Mouse (Mus musculus): ENCODE results near the gene Mcoln3. TPM values are rescaled to one million over a fixed set of nuclear protein-coding genes. Genes with fewer than 3 reads are reported as not detected.
A peak's percentile ranks its signal among the peaks of the same experiment; 100 is the strongest.

Mcoln3 gene
- total RNA-seq, 2 experiments from 2014 or later = 0.09 to 0.10 TPM

- no peak for DNase-seq
Observed at GRCm38 (mm10) chr3:146135417-146135816, 18.2 kb downstream of the Mcoln3 start.

- peak; percentile 20 for DNase-seq
Observed at GRCm38 (mm10) chr3:146136422-146136821, 19.2 kb downstream of the Mcoln3 start.

DNA sequence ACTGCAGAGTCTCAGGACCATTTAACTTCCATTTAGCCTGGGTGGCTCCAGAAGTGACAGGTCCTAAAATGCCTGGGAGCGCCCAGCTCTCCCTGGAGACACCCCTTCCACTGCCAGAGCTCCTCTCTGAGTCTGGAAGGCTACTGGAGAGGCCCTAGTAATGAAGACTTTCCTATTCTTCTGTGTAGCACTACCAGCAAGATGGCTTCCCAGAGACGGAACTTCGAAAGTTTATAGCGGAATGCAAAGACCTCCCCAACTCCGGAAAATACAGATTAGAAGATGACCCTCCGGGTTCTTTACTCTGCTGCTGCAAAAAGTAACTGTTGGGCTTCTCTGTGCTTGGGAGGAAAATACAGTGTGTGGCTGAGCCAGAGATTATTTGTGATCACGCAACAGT is 23.0 kb downstream of the Mcoln3 start:
- DNase-seq = no peak

DNA sequence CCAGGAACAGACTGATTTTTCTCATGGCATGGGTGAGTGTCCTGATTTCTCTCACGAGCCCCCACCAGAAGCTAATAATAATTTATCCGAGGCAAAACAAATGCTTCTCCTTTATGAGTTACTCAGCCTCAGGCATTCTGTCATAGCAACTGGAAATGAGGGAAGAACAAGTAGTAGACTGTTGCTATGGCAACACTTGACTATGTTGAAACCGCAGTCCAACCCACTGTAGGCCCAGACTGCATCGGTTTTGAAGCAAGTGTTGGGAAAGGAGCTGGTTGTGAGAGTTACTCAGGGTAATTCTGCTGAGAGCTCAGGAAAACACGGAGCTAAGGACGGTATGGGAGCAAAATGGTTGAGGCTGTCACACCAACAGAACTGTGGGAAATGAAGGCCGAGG is 25.3 kb downstream of the Mcoln3 start:
- no peak for DNase-seq

DNA sequence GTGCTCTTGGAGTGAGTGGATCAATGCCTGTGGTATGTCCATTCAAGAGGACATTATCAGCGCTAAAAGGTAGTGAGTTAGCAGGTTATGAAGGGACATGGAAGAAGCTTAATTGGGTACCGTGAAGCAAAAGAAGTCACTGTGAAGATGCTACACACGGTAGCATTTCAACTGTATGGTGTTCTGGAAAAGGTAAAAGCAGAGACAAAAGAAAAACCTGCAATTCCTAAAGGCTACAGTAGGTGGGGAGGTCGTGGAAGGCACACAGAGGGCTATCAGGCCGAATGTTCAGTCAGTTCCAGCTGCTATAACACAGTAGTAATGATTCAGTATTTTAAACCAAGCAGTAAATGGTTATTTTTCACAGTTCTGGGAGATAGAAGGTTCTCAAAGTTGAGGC is 28.3 kb downstream of the Mcoln3 start:
- no peak for DNase-seq

DNA sequence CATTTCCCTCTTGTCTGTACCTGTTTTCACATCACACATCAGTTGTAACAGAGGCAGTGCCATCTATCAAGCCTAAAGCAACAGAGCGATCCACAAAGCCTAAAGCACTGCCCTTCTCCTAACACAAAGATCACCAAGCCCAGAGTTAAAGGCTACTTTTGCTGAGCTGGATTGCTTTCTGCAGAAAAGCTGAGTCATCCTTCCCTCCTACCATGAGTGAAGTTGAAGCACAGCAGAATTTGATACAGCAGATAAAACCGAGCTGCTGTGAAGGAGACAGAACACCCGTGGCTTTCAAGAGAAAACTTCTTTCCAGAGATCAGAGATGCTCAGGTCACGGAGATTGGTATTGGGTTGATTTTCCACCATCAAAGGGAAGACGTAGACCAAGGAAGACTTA is 28.9 kb downstream of the Mcoln3 start:
- no peak for DNase-seq

DNA sequence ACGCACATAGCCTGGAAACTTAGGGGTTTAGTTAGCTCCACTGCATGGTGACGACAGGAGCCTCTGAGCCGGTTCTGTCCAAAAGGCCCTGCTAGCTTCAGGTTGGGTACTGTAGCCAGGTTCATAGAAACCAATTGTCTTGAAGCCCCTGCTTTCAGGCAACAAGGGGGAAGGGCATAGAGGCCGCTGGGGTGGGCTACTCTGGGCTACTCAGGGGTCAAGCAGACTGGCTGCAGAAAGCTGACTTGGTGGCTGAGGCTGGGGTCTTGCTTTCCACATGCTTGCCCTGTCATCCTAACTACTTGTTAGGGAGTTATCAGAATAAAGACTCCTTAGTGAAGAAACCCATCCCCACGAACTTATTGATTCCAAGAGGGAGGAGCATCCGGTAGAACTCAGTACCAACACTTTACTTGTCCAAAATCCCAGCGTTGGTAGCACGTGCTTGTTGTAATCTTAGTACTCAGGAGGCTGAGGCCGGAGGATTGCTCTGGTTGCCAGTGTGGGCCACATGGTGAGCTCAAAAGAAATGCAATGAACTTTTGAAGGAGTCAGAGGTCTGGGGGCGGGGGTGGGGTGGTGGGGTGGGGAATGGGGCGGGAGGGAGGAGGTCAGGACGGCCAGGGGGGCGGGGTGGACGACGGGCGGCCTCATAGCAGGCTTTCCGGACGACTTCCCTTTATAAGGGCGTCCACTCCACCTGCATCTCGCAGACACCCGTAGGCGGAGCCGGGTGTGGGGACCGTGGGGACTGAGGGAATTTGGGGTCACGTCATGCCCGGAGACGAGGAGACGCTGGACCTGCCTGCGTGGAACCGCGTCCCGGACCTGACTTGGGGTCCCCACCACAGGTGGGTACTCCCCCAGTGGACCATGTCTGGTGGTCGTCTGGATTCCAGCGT is 32.2 kb downstream of the Mcoln3 start, which contains the start of gene Mcoln2:
Gene Mcoln2, plus strand, starts transcription at position 678 of the 902 bp plus-strand sequence.
- DNase-seq = peak; percentile 15

GRCm38 (mm10) chr3:146150058-146150400 is 32.8 kb downstream of the Mcoln3 start:
- DNase-seq = peak; percentile 64

- DNase-seq = no peak
Observed at GRCm38 (mm10) chr3:146150560-146150959, 33.3 kb downstream of the Mcoln3 start.

GRCm38 (mm10) chr3:146151328-146151727 is 34.1 kb downstream of the Mcoln3 start:
- no peak for DNase-seq

- DNase-seq = no peak
Observed at GRCm38 (mm10) chr3:146151755-146152154, 34.5 kb downstream of the Mcoln3 start.

GRCm38 (mm10) chr3:146152348-146152747 is 35.1 kb downstream of the Mcoln3 start:
- no peak for DNase-seq

DNA sequence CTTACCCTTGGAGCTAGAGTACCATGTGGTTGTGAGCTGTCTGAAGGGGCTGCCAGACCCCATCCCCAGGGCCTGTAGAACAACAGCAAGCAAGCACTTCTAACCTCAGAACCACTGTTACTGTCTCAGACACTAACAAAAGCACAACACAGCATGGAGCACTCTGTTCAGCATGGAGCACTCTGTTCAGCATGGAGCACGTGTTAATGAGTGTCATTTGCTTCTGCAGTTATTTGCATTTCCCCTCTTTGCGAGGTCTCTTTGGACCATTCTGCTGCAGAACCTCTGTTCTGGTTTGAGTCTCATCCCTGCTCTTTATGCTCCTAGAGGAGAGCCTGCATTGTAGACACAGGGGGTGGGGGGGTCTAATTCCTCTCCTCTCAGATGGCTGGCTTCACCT is 35.7 kb downstream of the Mcoln3 start:
- no peak for DNase-seq

- peak; percentile 20 for DNase-seq
Observed at GRCm38 (mm10) chr3:146153862-146154611, 36.8 kb downstream of the Mcoln3 start.

DNA sequence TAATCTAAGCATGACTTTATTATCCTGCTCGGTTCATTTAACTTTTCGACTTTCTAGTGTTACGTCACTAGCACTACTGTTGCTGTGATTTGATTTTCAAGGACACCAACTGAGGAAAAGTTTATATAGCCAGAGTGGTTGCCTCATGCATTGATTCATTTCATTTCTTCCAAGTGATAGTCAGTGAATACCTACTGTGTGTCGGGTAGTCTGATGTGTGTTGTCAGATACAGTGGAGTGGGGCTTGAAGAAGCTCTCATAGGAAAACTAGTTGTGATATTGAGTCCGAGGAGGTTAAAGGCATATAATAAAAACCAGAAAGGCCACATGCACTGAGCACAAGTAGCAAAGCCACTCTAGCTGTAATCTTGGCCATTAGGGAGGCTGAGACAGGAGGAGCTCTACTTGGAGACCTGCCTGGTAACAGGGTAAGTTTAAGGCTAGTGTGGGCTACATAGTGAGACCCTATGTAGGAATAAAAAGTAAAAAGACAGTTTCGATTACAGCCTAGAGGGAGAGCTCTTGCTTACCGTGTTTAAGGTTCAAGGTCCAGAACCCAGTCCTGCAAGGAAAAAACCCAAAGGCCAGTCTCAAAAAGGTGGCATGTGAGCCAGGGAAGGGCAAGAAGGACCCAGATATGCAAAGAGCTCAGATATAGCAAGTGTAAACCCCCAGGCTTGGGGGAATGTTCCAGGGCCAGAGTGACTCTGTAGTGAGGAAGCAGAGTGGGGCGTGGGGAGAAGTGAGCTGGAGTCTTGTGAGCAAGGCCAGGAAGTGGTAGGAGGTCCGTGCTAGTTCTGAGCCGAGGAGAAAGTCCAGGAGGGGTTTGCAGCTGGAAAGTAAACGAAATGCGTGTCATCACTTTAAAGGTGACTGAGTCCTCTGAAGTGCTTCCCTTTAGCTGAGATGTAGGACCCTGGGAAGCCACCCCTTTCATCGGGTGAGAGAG is 38.7 kb downstream of the Mcoln3 start:
- DNase-seq = no peak

DNA sequence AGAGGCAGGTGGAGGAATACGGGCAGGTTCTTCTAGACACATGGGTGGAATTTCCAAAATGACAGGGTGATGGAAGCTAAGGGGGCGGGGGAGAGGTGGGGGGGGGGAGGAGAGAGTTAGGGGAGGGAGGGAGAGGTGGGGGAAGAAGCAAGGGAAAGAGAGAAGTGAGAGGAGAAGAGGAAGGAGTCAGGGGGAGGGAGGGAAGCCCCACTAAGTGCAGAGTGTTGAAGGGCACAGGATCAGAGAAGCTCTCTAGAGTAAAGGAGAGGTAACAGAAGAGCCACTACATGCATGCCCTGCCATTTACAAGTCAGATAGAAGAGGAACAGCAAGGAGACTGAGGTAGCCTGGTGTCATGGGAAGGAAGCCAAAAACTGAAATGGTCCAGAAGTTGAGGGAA is 39.6 kb downstream of the Mcoln3 start:
- no peak for DNase-seq

GRCm38 (mm10) chr3:146158039-146158438 is 40.8 kb downstream of the Mcoln3 start:
- DNase-seq = no peak

DNA sequence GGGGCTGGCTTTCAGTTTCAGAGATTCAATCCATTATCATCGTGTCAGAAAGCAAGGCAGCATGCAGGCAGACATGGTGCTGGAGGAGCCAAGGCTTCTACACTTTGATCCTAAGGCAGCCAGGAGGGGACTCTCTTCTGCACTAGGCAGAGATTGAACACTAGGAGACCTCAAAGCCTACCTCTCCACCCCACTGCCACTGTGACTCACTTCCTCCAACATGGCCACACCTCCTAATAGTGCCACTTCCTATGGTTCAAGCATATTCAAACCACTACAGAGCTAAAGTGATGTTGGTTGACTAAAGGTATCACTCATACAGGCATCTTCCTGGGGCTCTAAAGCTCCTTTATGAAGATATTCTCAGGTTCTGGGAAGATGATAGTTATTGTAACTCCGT is 42.1 kb downstream of the Mcoln3 start:
- no peak for DNase-seq

GRCm38 (mm10) chr3:146162197-146162596 is 44.9 kb downstream of the Mcoln3 start:
- DNase-seq = no peak

- no peak for DNase-seq
Observed at GRCm38 (mm10) chr3:146169356-146169755, 52.1 kb downstream of the Mcoln3 start.

DNA sequence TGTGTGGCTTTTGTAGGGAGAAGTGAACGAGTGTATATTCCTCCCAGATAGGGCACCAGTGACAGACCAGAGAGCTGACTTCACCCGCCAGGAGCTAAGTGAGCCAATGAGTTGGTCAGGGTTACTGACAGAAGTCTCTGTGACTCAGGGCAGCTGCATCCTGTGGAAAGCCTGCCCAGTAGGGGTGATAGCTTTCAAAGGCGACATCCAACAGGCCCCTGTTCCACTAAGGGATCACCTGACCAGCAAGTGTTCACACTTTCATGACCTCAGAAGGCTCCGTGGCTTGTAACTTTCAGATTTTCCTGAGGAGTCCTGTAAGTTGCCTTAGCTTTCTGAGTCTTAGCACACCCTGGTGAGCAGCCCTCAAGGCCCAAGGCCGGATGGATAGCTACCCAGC is 55.8 kb downstream of the Mcoln3 start:
- no peak for DNase-seq

DNA sequence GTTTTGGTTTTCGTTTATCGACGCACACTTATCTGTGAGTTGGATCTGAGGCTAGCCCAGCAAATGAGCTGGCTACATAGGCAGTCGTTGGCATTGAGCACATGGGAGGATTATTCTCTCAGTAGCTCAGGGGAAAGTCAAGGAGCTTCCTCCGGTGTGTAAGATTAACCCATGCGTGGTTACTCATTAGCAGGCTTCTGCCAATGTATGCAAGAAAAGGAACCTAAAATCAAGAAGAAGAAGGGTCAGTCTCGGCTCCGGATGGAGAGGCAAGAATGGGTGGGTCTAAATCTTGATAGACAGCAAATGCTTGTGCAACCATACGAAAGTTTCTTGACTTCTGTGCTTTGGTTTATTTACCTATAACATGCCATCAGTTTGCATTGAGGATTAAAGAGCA is 57.0 kb downstream of the Mcoln3 start:
- DNase-seq = no peak

GRCm38 (mm10) chr3:146177295-146177694 is 60.0 kb downstream of the Mcoln3 start:
- no peak for DNase-seq

Data from heart, postnatal 4 days (tissue).